Mouse (Mus musculus): Measurements from ENCODE around the gene Arhgef3.

DNA sequence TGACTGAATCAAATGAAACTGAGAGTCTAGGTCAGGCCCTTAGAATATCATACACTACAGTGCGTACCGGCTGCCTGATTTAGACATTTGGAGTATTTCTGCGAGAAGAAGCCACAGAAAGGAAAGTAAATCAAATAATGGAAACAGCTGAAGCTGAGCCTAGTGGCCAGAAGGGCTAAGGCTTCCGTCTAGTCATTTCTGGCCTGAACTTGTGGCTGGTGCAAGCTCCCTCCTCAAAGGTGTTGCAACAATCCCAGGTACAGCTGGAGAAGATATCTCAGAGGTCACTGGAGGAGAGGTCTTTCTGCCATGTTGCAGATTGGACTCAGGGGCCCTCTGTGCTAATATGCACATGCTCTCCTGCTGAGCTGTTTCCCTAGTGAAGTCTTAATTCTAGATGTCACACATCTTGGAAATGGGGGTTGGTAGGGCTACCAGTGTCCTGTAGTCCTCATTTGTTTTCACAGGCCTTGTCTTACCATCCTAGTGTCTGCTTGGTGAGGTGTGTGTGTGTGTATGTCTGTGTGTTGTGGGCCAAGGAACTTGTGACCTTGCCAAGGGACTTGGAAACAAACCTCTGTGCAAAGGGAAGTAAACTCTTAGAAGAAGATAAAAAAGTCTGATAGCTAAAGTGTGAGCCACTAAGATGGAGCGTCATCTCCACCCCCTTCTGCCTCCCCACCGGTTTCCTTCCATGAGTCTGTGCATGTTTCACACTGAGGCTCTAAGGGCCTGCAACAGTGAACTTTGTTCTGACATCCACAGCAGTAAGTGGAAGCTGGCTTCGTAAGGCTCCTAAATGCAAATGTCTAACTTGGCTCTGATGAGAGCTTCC is 230.6 kb downstream of the Arhgef3 start:
- TF ChIP-seq CTCF (IDR thresholded peaks at IDR 0.05; ENCODE audit: low read depth, low read length) (no peak), TAL1 (conservative IDR thresholded peaks at IDR 0.05; ENCODE audit: low read depth, low read length) (no peak), GATA1 (IDR thresholded peaks at IDR 0.05; ENCODE audit: borderline replicate concordance, low read length) (no peak), GATA2 (IDR thresholded peaks at IDR 0.05; ENCODE audit: borderline replicate concordance, low read depth, low read length) (no peak)

All from G1E (cell line).